In the genomic region with DNA sequence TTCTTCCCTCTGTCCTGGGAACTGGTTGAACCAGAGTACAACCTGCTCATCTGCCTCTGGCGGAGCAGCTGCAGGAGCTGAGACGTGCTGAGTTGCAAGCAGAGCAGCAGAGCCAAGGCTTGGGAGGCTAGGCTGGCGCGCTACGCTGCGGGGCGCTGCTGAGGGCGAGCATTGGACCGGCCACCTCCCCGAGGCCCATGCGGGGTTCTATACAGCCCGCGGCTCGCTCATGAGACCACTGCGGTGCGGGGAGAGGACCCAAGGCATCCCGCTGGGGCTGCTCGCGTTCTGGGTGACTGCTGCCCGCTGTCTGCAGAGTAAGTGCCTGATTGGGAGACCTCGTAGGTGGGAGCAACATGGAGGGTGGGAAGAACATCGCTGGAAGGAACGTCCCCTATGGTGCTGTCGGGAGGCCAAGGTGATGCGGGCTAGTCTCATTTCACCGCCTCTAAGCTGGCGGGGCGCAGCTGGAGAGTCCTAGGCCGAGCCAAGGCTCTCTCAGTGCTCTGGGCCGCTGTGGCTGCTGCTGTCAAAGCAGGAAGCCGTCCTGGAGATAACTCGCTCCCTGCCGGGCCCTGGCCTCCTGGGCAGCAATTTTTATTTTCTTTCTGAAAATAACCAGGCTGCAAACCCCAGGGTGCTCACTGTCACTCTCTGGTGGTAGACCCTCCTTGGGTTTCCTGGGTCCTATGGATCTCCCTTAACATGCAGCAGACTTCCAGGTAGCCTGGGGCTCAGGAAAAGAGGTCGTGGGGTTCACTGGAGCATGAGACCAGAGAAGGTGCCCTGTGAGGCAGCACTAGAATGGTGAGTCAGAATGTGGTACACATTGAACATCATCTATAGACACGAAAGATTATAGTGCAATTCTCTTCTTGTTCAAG, we compare ENCODE assay signal across 8 mouse cellular contexts. TPM values are rescaled to one million over a fixed set of nuclear protein-coding genes. Genes with fewer than 3 reads are reported as not detected.
DNase-seq lines count a peak whose midpoint lies in the region; ATAC-seq lines count a peak whose summit lies in the region.

TSS of gene Vstm5 (plus strand) at position 4 of the 884 bp plus-strand sequence.

- H3K4me3 ChIP-seq in heart, embryonic 14.5 days (ENCODE audit: control insufficient read depth in 1 of 2, insufficient read depth in 1 of 2, low read depth in 1 of 2, low read length in 2 of 2): peak within 1 kb of the TSS; percentile 48 to 52
- H3K4me3 ChIP-seq in lung, embryonic 16.5 days (ENCODE audit: low read length): peak within 1 kb of the TSS; percentile 49

- WGBS in heart, embryonic 14.5 days: 4% methylated on average over 35 of the region's 35 CpGs
- 3% methylated on average over 35 of the region's 35 CpGs for WGBS in large intestine, adult 2 months
- WGBS in lung, embryonic 16.5 days: 6% methylated on average over 35 of the region's 35 CpGs

- no peaks in the 10 kb centered on the region for H3K36me3 ChIP-seq in heart, embryonic 14.5 days (ENCODE audit: control insufficient read depth, insufficient read depth, low read length)
- H3K36me3 ChIP-seq in lung, embryonic 16.5 days (ENCODE audit: control insufficient read depth, insufficient read depth, low read length): no peaks in the 10 kb centered on the region

- peak within 1 kb of the TSS; percentile 88 for H3K4me2 ChIP-seq in heart, embryonic 14.5 days (ENCODE audit: low read length)
- peak within 1 kb of the TSS; percentile 79 for H3K4me2 ChIP-seq in lung, embryonic 16.5 days (ENCODE audit: low read depth, low read length)

- peak within 1 kb of the TSS; percentile 43 to 51; a peak in 3 of 4 replicates for H3K27ac ChIP-seq in heart, embryonic 14.5 days (replicated peaks in 1 of 2; ENCODE audit: control insufficient read depth in 1 of 2, insufficient read depth in 1 of 2, low read depth in 2 of 2, low read length in 2 of 2)
- peak within 1 kb of the TSS; percentile 44 for H3K27ac ChIP-seq in lung, embryonic 16.5 days (ENCODE audit: low read length)

- H3K4me1 ChIP-seq in heart, embryonic 14.5 days (ENCODE audit: control insufficient read depth in 2 of 2, insufficient read depth in 2 of 2, low read length in 2 of 2): peaks cover 10 to 21% of the 10 kb centered on the region in 2 experiments
- H3K4me1 ChIP-seq in lung, embryonic 16.5 days (replicated peaks; ENCODE audit: control insufficient read depth, insufficient read depth, low read length): peaks cover 15% of the 10 kb centered on the region

- peak; percentile 51 for ATAC-seq in heart, embryonic 14.5 days (ENCODE audit: insufficient number of reproducible peaks, insufficient read depth, low FRiP score, low read depth)
- peak; percentile 63 for ATAC-seq in lung, embryonic 16.5 days (ENCODE audit: low read depth)

- no peaks in the 10 kb centered on the region for H3K9me3 ChIP-seq in heart, embryonic 14.5 days (ENCODE audit: control insufficient read depth, low read length)
- no peaks in the 10 kb centered on the region for H3K9me3 ChIP-seq in lung, embryonic 16.5 days (ENCODE audit: control insufficient read depth, low read length)

- H3K27me3 ChIP-seq in heart, embryonic 14.5 days (ENCODE audit: control insufficient read depth, insufficient read depth, low read length): no peaks in the 10 kb centered on the region
- H3K27me3 ChIP-seq in lung, embryonic 16.5 days (ENCODE audit: control insufficient read depth, insufficient read depth, low read depth, low read length): no peaks in the 10 kb centered on the region

- H3K9ac ChIP-seq in heart, embryonic 14.5 days (ENCODE audit: low read length): peak within 1 kb of the TSS; percentile 70
- peak within 1 kb of the TSS; percentile 66 for H3K9ac ChIP-seq in lung, embryonic 16.5 days (ENCODE audit: low read length)

- DNase-seq in kidney, adult 18-20 months: peak; percentile 58
- no peak for DNase-seq in kidney, adult 11 months
- DNase-seq in embryo, embryonic 10.5 days (ENCODE audit: low spot score): peak; percentile 67
- no peak for DNase-seq in large intestine, adult 2 months (ENCODE audit: low read depth, low spot score)
- peak; percentile 57 for DNase-seq in right cerebral cortex, adult 18-20 months
- no peak for DNase-seq in adipocyte (ENCODE audit: low spot score)

RNA-seq across cellular contexts. Expression of gene Vstm5, which starts in this region (rescaled TPM):
- polyA plus RNA-seq in heart, embryonic 14.5 days (2014; fragmentation: Nextera tagmentation; extraction: Ambion mirVana): 2.5 and 3.0 TPM in 2 replicates
- polyA plus RNA-seq in large intestine, adult 2 months (2012; rRNA removed): 35.6 and 45.8 TPM in 2 replicates
- 0.84 and 1.1 TPM in 2 replicates for polyA plus RNA-seq in lung, embryonic 16.5 days (2015; fragmentation: Nextera tagmentation; extraction: Ambion mirVana)

Comparison
In these comparisons a context has a peak if more than half of its experiments do, and no peak if none do; other contexts are left out.
1. DNase-seq: peak in kidney, adult 18-20 months (single experiment), embryo, embryonic 10.5 days (single experiment) and right cerebral cortex, adult 18-20 months (single experiment); none in kidney, adult 11 months (single experiment), large intestine, adult 2 months (single experiment) and adipocyte (single experiment).